Comparison of ENCODE assay signal across 8 mouse cellular contexts in the genomic region with DNA sequence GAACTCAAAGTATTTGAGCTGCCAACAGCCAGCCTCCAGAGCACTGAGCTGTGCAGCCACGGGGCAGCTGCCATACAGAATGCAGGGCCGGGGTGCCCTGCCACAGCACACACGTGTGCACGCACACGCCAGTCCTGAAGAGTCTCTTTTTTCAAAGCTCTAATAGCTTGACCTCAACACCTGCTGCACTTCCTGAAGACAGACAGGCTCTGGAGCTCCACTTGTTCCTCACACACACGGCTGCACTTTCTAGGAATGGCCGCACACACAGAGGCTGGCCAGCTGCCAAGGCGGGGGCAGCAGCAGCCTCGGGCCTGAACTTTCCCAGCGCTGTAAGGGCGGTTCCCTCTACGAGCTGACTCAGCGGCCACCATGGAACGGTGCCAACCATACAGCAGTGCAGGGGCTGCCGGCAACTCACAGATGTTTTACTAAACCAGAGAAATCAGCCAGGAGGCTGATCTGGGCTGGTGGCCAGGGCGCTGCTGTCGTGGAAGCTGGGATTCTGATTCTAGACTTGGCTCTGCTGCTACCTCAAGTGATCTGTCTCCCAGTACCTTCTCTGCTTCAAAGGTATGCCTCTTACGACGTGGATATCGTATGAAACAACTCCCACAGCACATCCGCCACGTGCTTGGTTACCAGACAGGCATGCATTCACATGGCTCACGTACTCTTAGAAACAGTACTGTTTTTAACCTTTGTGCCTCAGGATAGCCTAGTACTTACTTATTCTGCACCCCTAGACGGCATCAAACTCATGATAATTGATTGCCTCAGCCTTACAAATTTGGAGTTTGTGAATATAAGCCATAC. TPM values are rescaled to one million over a fixed set of nuclear protein-coding genes. Genes with fewer than 3 reads are reported as not detected.
A peak's percentile ranks its signal among the peaks of the same experiment; 100 is the strongest.
DNase-seq lines count a peak whose midpoint lies in the region; ATAC-seq and TF ChIP-seq lines count a peak whose summit lies in the region.

No protein-coding gene starts in this region.

- peak overlapping the region; percentile 1; the same call in 1 of the 2 replicates for H3K27ac ChIP-seq in kidney, embryonic 14.5 days (ENCODE audit: low read depth, low read length)
- H3K27ac ChIP-seq in limb, embryonic 14.5 days (replicated peaks; ENCODE audit: low read depth, low read length): no peak overlapping the region
- no peak overlapping the region for H3K27ac ChIP-seq in midbrain, postnatal 0 days (ENCODE audit: low read depth, low read length)

- ATAC-seq in erythroblast, adult 5-6 weeks (replicated peaks; ENCODE audit: low FRiP score, poor library complexity, severe bottlenecking): peak; percentile 90
- peak; percentile 95 for ATAC-seq in kidney, embryonic 14.5 days (ENCODE audit: low FRiP score, low TSS enrichment)
- ATAC-seq in limb, embryonic 14.5 days (ENCODE audit: low FRiP score, low read depth): peak; percentile 96
- peak; percentile 78 for ATAC-seq in midbrain, postnatal 0 days (ENCODE audit: low FRiP score)

- WGBS in kidney, embryonic 14.5 days: 5% methylated on average over 24 of the region's 24 CpGs
- 3% methylated on average over 24 of the region's 24 CpGs for WGBS in limb, embryonic 14.5 days
- WGBS in midbrain, postnatal 0 days: 18% methylated on average over 24 of the region's 24 CpGs

- H3K4me3 ChIP-seq in kidney, embryonic 14.5 days (ENCODE audit: low read length): no peak overlapping the region
- peak overlapping the region; percentile 10; the same call in 1 of the 2 replicates for H3K4me3 ChIP-seq in limb, embryonic 14.5 days (replicated peaks; ENCODE audit: low read length)
- H3K4me3 ChIP-seq in midbrain, postnatal 0 days (ENCODE audit: low read depth, low read length): no peak overlapping the region

- TF ChIP-seq CTCF in midbrain, postnatal 0 days (IDR thresholded peaks at IDR 0.05): no peak

- peaks cover 27% of the 10 kb centered on the region; the same call in 1 of the 2 replicates for H3K4me1 ChIP-seq in kidney, embryonic 14.5 days (ENCODE audit: control insufficient read depth, insufficient read depth, low read length)
- H3K4me1 ChIP-seq in limb, embryonic 14.5 days (ENCODE audit: control insufficient read depth, insufficient read depth, low read length): peaks cover 29% of the 10 kb centered on the region
- peaks cover 8% of the 10 kb centered on the region; the same call in 1 of the 2 replicates for H3K4me1 ChIP-seq in midbrain, postnatal 0 days (ENCODE audit: insufficient read depth, low read length)

- H3K9ac ChIP-seq in kidney, embryonic 14.5 days (ENCODE audit: low read depth, low read length): no peak overlapping the region
- H3K9ac ChIP-seq in limb, embryonic 14.5 days (ENCODE audit: low read depth, low read length, severe bottlenecking): no peak overlapping the region
- no peak overlapping the region for H3K9ac ChIP-seq in midbrain, postnatal 0 days (replicated peaks; ENCODE audit: low read length, poor library complexity, severe bottlenecking)

- H3K4me2 ChIP-seq in kidney, embryonic 14.5 days (replicated peaks; ENCODE audit: low read depth, low read length): peak overlapping the region; percentile 6; the same call in 1 of the 2 replicates
- peak overlapping the region; percentile 43 for H3K4me2 ChIP-seq in limb, embryonic 14.5 days (replicated peaks; ENCODE audit: low read depth, low read length, severe bottlenecking)
- H3K4me2 ChIP-seq in midbrain, postnatal 0 days (ENCODE audit: low read depth, low read length, poor library complexity, severe bottlenecking): peak overlapping the region; percentile 38

- no peaks in the 10 kb centered on the region; the same call in 1 of the 2 replicates for H3K36me3 ChIP-seq in kidney, embryonic 14.5 days (ENCODE audit: control insufficient read depth, insufficient read depth, low read length)
- H3K36me3 ChIP-seq in limb, embryonic 14.5 days (ENCODE audit: control insufficient read depth, insufficient read depth, low read length): peaks cover 3% of the 10 kb centered on the region; the same call in 1 of the 2 replicates
- 0 out of 2 replicates have a peak, but pooled peaks cover 4% of the 10 kb centered on the region for H3K36me3 ChIP-seq in midbrain, postnatal 0 days (ENCODE audit: insufficient read depth, low read length)

- peaks cover 17% of the 10 kb centered on the region; the same call in 1 of the 2 replicates for H3K27me3 ChIP-seq in kidney, embryonic 14.5 days (ENCODE audit: control insufficient read depth, insufficient read depth, low read length)
- no peaks in the 10 kb centered on the region for H3K27me3 ChIP-seq in limb, embryonic 14.5 days (ENCODE audit: control insufficient read depth, insufficient read depth, low read length)
- H3K27me3 ChIP-seq in midbrain, postnatal 0 days (ENCODE audit: insufficient read depth, low read length): no peaks in the 10 kb centered on the region

- no peaks in the 10 kb centered on the region for H3K9me3 ChIP-seq in kidney, embryonic 14.5 days (ENCODE audit: control insufficient read depth, low read length)
- H3K9me3 ChIP-seq in limb, embryonic 14.5 days (ENCODE audit: control insufficient read depth, low read length): no peaks in the 10 kb centered on the region
- no peaks in the 10 kb centered on the region for H3K9me3 ChIP-seq in midbrain, postnatal 0 days (ENCODE audit: low read length)

- TF ChIP-seq POLR2A in limb, embryonic 14.5 days (IDR thresholded peaks at IDR 0.05; ENCODE audit: borderline replicate concordance, extremely low read depth, insufficient read depth, insufficient read length): no peak

- DNase-seq in 416B (ENCODE audit: low read depth): peak; percentile 99
- peak; percentile 87 to 96 for DNase-seq in adrenal gland, postnatal 4 days (ENCODE audit: low spot score in 2 of 2)
- peak; percentile 95 to 96 for DNase-seq in heart, adult 9 months (ENCODE audit: low spot score in 2 of 2)
- peak; percentile 99 for DNase-seq in limb, embryonic 14.5 days (ENCODE audit: low spot score)
- DNase-seq in midbrain, postnatal 0 days (ENCODE audit: low spot score): peak; percentile 95
- DNase-seq in spleen, postnatal 36 days (ENCODE audit: low spot score in 2 of 2): peak; percentile 79 to 85

RNA-seq across cellular contexts. Expression of gene Arid3b, which starts 5.1 kb away (rescaled TPM):
- total RNA-seq in adrenal gland, postnatal 4 days (2021): 1 to 10 TPM; 4.1 to 6.3 TPM
- total RNA-seq in erythroblast, adult 5-6 weeks (2015; ENCODE audit: low replicate concordance): 1.9 and 4.6 TPM in 2 replicates
- 2.5 TPM in 2 replicates for total RNA-seq in erythroblast, adult 5-6 weeks (2017; ENCODE audit: low replicate concordance)
- polyA plus RNA-seq in kidney, embryonic 14.5 days (2014; fragmentation: Nextera tagmentation; extraction: Ambion mirVana): 6.5 and 7.2 TPM in 2 replicates
- 6.6 and 8.9 TPM in 2 replicates for polyA plus RNA-seq in limb, embryonic 14.5 days (2012; rRNA removed)
- polyA plus RNA-seq in limb, embryonic 14.5 days (2014; fragmentation: Nextera tagmentation; extraction: Ambion mirVana): 2.9 and 6.3 TPM in 2 replicates
- total RNA-seq in midbrain, postnatal 0 days (2014; rRNA removed): 4.9 and 5.3 TPM in 2 replicates
- 3.7 and 4.6 TPM in 2 replicates for polyA plus RNA-seq in midbrain, postnatal 0 days (2015; fragmentation: Nextera tagmentation; extraction: Ambion mirVana)
